Mouse (Mus musculus) cerebellum, postnatal 14 days (tissue): ENCODE measurements around the gene Klk1b5.
"Not testable (repeated sequence)": the region's sequence is repeated elsewhere in the genome, so short reads cannot be mapped to it uniquely, and the experiment has no call there.

Source experiments
- DNase-seq, 2 experiments: peaks; one replicate each; pipeline ENCODE4 v3.0.0; 2021; ENCODE audit warnings: mixed read lengths in 2 of 2

Klk1b5 gene

GRCm38 (mm10) chr7:44215645-44216044, at the start of gene Klk1b5:
Gene Klk1b5 (plus strand): TSS chr7:44215945.
- no peak for DNase-seq

GRCm38 (mm10) chr7:44179299-44180045, 36.3 kb upstream of the Klk1b5 start:
- DNase-seq = no peak

GRCm38 (mm10) chr7:44186516-44186915, 29.2 kb upstream of the Klk1b5 start:
- not testable (repeated sequence) for DNase-seq

GRCm38 (mm10) chr7:44187936-44188335, 27.8 kb upstream of the Klk1b5 start, which contains the start of gene Klk1b24:
Gene Klk1b24 (plus strand): TSS chr7:44188236.
- DNase-seq = not testable (repeated sequence)

GRCm38 (mm10) chr7:44193466-44193865, 22.3 kb upstream of the Klk1b5 start:
- not testable (repeated sequence) for DNase-seq

- DNase-seq = no peak
Measured at GRCm38 (mm10) chr7:44197891-44198290, 17.9 kb upstream of the Klk1b5 start, which contains the start of gene Klk1b3. Gene Klk1b3 (plus strand): TSS chr7:44198191.

- DNase-seq = not testable (repeated sequence)
Measured at GRCm38 (mm10) chr7:44207135-44207534, 8.6 kb upstream of the Klk1b5 start, which contains the start of gene Klk1b4. Gene Klk1b4 (plus strand): TSS chr7:44207435.

GRCm38 (mm10) chr7:44208307-44208706, 7.4 kb upstream of the Klk1b5 start:
- no peak for DNase-seq

- not testable (repeated sequence) for DNase-seq
Measured at GRCm38 (mm10) chr7:44221601-44222000, 5.9 kb downstream of the Klk1b5 start.

- DNase-seq = not testable (repeated sequence)
Measured at GRCm38 (mm10) chr7:44222335-44222734, 6.6 kb downstream of the Klk1b5 start.

- no peak for DNase-seq
Measured at GRCm38 (mm10) chr7:44225076-44225475, 9.3 kb downstream of the Klk1b5 start, which contains the start of gene Klk1. Gene Klk1 (plus strand): TSS chr7:44225360.

GRCm38 (mm10) chr7:44235909-44236308, 20.2 kb downstream of the Klk1b5 start, which contains the start of gene Gm36864:
Gene Gm36864 (plus strand): TSS chr7:44236177.
- DNase-seq = no peak

- DNase-seq = no peak
Measured at GRCm38 (mm10) chr7:44239913-44240312, 24.2 kb downstream of the Klk1b5 start.

GRCm38 (mm10) chr7:44240712-44241111, 25.0 kb downstream of the Klk1b5 start:
- no peak for DNase-seq

GRCm38 (mm10) chr7:44241163-44241562, 25.4 kb downstream of the Klk1b5 start:
- DNase-seq = no peak

GRCm38 (mm10) chr7:44244080-44244479, 28.3 kb downstream of the Klk1b5 start:
- no peak for DNase-seq

- DNase-seq = peak; percentile 96
Measured at GRCm38 (mm10) chr7:44246055-44246983, 30.6 kb downstream of the Klk1b5 start, which contains the start of the genes 1700028J19Rik and 2410002F23Rik. Gene 1700028J19Rik (minus strand): TSS chr7:44246695. Gene 2410002F23Rik (plus strand): TSS chr7:44246722.

GRCm38 (mm10) chr7:44246984-44247470, 31.3 kb downstream of the Klk1b5 start:
- DNase-seq = peak in 1 of 2 experiments; percentile 76

GRCm38 (mm10) chr7:44247971-44248370, 32.2 kb downstream of the Klk1b5 start:
- no peak for DNase-seq

GRCm38 (mm10) chr7:44249248-44249647, 33.5 kb downstream of the Klk1b5 start:
- DNase-seq = no peak

GRCm38 (mm10) chr7:44250732-44251275, 35.1 kb downstream of the Klk1b5 start:
- not testable (repeated sequence) for DNase-seq

GRCm38 (mm10) chr7:44253023-44253616, 37.4 kb downstream of the Klk1b5 start:
- DNase-seq = no peak
